Mouse (Mus musculus) bone marrow macrophage, adult 2 months (primary cell): ENCODE measurements at regions not wholly inside any gene's neighbourhood (a gene's known extent, or its start where the extent isn't known, plus 50 kb on each side); places are given as distances from the start of the nearest gene placed in this dataset.

Experiments used
- CTCF ChIP-seq: IDR thresholded peaks from 2 replicates; pipeline ENCODE4 v1.5.1; 2012; ENCODE audit warnings: low read depth, mild to moderate bottlenecking, low read length, moderate library complexity
- POLR2A ChIP-seq: IDR thresholded peaks from 2 replicates; pipeline ENCODE4 v1.6.1; 2012; ENCODE audit warnings: mild to moderate bottlenecking, low read depth, low read length, borderline replicate concordance

DNA sequence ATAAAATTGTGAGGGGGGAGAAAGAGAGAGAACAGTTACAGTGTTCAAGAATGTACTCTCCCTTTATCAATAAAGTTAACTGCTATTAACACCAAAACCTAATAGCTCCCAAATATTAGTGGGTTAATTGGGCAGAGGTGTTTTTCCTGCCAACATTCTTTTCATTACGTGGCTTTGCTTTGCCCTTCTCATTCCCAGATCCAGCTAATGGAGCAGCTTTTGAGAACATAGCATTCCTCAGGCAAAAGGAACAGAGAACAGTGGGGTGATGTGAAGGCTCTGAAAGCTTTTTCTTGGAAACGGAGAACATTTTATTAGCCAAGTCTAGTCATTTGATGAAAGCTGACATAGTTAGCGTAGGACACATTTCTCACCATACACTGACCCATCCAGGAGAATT lies 271.2 kb upstream of the Flrt2 start:
- no peak for TF ChIP-seq CTCF
- TF ChIP-seq POLR2A = no peak
